Mouse (Mus musculus) effector memory CD4-positive, alpha-beta T cell, adult 7 months (primary cell): ENCODE results near the gene Herc4. TPM values are rescaled to one million over a fixed set of nuclear protein-coding genes. Genes with fewer than 3 reads are reported as not detected.

Experiments used
- polyA plus RNA-seq: library from polyadenylated mRNA; unstranded; fragments of 100-300 nt; shearing (Covaris generic); gene quantifications from one replicate; pipeline ENCODE4 v1.2.1, GENCODE M21; 2017

Herc4 gene
- polyA plus RNA-seq: 88.0 TPM

DNA sequence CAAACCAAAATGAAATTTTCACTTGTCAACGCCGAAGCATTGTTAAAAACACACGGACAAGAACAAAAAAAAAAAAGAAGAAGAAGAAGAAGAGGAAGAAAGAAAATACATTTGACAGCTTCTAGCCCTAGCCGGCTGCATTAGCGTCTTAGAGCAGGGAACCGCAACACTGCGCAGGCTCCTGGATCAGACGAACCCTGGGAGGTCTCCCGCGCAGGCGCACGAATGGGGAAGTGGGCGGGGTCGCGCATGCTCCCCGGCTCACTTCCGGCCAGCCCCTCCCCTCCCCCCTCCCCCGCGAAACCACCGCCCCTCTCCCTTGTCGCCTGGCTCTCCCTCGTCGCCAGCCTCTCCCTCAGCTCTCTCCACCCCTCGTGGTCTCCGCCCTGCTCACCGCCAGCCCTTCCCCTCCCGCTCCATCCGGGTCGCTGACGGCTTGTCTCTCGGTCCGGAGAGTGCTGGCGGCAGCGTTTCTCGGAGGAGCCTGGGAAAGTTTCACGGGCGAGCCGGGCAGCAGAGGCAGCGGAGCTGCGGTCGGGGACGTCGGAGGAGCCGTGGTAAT lies at the start of gene Herc4:
TSS of gene Herc4 (plus strand) at position 318 of the 562 bp plus-strand sequence.

DNA sequence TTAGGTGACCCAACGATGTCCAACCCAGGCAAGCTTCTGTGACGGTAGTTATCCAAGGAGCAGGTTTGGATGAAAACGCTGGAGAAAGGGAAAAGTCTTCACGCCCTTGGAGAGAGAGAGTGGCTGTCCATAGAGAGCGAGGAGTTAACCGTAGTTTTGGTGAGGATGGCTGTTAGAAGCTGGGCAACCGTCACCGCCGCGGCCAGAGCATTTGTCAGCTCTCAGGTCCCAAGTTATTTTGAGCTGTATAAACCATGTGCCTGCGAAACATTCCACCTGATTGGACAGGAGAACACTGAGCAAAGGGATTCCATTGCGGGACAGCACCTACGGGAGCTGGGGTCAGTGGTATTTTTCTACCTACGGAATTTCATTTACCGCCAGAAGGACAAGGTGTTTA lies 39.9 kb upstream of the Herc4 start, which contains the start of gene Mypn:
TSS of gene Mypn (minus strand) at position 225 of the 400 bp plus-strand sequence.

Other genes with a start within 250 kb of the Herc4 start
- 85.4 TPM for gene Hnrnph3, start 219.6 kb upstream of the Herc4 start, polyA plus RNA-seq
- gene Pbld2, start 219.5 kb upstream of the Herc4 start, polyA plus RNA-seq: 0.91 TPM
- gene Pbld1, start 183.6 kb upstream of the Herc4 start, polyA plus RNA-seq: not detected
- gene Atoh7, start 144.2 kb upstream of the Herc4 start, polyA plus RNA-seq: not detected
- 0.59 TPM for gene Mypn, start 39.9 kb upstream of the Herc4 start, polyA plus RNA-seq
- 33.2 TPM for gene Sirt1, start 137.9 kb downstream of the Herc4 start, polyA plus RNA-seq
- gene Dnajc12, start 138.6 kb downstream of the Herc4 start, polyA plus RNA-seq: 18.8 TPM
- gene Gm7075, start 178.0 kb downstream of the Herc4 start, polyA plus RNA-seq: not detected
- gene Ctnna3, start 186.3 kb downstream of the Herc4 start, polyA plus RNA-seq: 0.38 TPM